Mouse (Mus musculus): ENCODE data around the gene Slc38a10.

Slc38a10 gene

DNA sequence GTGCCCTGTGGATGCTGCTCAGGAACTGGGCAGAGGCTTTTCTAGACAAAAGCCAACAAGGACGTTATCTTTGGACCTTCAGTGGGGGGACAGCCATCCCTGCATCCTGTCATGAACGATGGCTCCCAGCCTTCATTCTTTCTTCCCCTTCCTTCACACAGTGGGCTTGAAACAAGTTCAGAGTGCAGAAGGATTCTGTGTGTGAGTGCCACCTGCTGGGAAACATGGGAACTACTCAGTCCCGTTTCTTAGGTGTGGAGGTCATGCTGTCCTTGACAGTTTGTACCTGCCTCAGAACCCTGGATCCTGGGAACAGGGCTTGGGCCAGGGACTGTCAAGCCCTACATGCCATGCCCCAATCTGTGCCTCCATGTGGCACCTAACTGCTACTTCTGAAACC lies 50.1 kb downstream of the Slc38a10 start:
- no peak for DNase-seq (ENCODE audit: low read depth, low spot score)

DNA sequence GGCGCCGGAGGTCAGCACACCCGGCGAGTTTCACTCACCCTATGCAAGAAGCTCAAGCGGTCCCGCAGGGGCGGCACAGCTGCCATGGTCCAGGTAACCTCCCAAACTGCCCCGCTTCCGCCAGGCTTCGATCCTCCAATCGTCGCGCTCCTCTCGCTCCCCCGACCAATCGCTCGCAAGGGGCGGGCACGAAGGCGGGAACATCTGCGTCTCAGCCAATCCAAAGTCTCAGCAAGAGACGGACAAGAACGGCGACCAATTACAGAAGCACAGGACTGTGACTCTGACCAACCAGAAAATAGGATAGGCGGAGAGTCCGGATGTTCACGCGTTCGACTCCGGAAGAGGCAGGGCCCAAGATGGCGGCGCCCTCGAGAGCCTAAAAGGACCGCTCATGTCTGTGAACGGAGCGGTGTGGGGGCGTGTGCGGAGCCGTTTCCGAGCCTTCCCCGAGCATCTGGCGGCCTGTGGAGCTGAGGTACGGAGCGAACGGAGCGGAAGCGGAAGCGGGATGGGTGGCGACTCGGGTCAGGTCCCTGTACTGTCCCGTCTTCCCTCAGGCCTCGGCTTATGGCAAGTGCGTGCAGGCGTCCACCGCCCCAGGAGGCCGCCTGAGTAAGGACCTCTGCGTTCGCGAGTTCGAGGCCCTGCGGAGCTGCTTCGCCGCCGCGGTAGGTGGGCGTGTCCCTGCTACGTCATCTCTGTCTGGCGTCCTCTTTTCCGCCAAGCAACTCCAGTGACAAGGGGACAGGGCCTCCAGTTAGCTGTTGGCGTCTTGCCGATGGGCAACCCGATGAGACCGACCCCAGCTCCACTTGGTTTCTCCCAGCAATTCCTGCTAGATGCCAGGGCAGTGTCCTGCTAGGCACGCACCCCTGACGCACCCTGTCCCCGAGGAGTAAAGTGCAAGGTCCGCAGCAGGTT lies 52.3 kb downstream of the Slc38a10 start, which contains the start of the genes Tepsin and Ndufaf8:
Tepsin (minus strand) TSS at position 144 of the 924 bp plus-strand sequence.
Ndufaf8 (plus strand) TSS at position 341 of the 924 bp plus-strand sequence.
- DNase-seq (ENCODE audit: low read depth, low spot score), result peak; percentile 97

DNA sequence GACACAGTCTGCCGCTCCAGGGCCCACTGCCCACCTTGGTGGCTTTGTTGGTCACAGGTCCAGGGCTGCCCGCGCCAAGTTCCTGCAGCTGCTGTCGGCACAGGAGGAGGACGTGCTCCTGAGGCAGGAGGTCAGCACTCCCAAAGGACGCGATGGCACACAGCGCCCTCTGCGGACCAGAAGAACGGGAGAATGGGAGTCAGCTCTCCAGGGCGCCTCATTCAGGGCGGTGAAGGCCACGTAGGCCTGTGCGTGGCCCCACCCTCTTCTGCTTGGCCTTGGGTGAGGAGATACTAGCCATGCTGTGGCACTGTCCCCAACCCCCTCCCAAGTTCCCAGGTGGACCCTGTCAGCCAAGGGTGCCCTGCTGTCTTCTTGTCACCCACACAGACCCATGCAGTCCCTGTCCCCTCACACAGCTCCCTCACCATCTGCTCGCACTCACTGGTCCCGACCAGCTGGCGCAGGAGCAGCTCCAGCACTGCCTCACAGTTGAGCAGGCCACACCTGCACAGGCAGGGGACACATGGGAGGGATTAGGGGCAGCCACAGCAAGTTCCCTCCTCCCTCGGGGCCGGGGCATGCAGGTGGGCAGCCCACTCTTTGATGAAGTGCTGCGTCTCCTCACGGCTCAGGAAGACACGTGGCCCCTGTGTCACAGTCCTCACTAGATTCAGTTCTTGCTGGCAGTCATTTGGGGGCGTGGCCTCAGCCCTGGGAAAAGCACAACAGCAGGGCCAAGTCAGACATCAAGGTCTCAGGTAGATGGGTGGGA lies 58.1 kb downstream of the Slc38a10 start:
- DNase-seq (ENCODE audit: low read depth, low spot score), result no peak

DNA sequence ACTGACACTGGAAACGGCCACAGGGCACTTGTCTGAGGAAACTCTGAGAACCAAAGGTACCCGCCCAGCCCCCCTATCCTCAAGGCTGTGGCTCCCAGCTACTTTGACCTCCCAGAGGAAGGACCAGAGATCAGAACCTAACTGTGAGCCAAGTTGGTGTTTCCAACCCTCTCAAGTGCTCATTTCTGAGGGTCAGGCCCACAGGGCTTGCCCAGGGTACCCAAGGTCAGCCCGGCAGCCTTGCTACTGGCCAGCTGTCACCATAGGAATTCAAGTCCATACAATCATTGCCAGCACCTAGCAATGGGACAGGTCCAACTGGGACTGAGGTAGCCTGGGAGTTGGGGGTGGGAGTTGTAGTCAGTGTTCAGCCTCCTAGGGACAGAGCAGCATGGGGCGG lies 60.5 kb downstream of the Slc38a10 start:
- no peak for DNase-seq (ENCODE audit: low read depth, low spot score)

DNA sequence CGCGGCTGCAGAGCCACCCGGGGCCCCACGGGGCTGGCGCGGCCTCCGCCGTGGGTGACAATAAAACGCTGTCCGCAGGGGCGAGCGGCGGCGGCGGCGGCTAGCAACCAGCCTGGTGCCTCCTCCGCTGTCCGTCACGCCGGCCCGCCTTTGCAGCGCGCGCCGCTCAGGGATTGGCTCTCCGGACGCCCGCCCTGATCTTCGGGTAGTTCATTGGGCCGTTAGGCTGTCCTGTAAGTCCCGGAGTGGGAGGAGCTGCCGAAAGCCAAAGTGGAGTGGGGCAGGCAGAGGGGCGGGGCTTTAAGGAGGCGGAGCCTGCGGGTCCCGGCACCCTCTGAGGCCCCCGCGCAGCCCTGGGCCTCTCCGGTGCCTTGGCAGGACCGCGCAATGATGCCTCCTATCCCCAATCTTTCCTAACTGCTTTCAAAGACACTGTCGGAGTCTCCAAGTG lies 64.4 kb downstream of the Slc38a10 start, which contains the start of gene Cep131:
Cep131 (minus strand) TSS at position 126 of the 451 bp plus-strand sequence.
- DNase-seq (ENCODE audit: low read depth, low spot score), result peak; percentile 89

DNA sequence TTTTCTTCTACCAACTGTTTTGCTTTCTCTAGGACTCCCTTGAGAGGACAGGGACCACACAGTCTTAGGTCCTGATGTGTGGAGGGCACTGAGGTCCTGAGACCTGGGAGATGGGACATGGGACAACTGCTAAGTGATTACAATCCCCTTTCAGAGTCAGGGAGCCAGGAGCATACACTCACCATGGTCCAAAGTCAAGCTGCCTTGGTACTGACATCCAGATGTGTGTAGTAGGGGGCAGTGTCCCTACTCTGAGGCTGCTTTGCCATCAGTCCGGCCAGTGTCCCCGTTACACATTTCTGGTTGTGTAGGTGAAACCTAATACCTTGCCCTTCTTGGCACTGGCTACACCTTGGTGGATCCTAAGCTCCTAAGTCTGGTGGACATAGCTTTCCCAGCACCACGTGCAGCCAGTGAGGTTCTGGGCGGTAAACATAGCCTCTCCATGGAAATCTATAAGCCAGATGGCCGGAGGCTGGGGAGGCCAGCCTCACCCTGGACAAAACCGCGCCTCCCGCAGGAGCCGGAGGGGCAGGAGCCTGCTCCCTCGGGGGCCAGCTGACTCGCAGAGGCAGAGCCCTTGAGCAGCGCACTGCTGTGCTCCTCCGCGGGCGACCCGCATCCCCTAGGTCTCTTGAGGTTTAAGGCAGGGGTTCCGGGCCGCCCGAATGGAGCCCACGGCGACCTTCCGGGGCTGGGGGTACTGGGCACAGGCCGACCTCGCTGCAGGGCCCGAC lies 65.1 kb downstream of the Slc38a10 start:
- DNase-seq (ENCODE audit: low read depth, low spot score), result no peak

DNA sequence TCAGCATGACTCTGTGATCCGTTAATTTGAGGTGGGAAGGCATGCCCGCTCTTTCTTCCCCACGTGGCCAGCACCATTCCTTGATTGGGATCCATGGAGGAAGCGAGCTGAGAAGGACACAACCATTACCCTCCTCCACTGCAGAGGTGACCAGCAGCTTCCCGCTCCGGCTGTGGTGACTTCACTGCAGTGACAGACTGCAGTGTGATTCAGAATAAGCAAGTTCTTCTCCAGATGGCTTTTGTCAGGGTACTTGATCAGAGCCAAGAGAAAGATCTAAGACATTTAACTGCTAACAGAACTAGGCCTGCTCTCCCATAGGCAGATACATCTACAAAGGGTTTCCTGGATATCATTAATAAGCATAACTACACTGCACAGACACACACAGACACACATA lies 70.9 kb downstream of the Slc38a10 start:
- DNase-seq (ENCODE audit: low read depth, low spot score), result no peak

DNA sequence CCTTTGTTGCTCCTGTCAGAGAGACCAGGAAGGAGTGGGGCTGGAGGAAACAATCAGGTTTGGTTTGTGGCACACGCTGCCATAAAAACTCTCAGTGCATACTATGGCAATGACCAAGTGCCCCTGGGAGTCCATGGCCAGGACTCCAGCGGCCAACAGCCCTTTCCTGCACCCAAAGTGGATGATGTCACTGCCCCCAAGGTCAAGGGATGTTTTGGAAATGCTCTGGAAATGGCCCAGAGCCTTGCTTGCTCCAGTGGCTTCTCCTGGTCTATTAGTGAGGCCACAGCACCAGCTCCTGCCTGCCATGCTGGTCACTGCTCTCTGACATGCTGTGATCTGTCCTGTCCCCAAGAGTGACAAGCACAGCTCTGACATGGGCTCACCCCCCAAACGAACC lies 75.0 kb downstream of the Slc38a10 start:
- DNase-seq (ENCODE audit: low read depth, low spot score), result no peak

DNA sequence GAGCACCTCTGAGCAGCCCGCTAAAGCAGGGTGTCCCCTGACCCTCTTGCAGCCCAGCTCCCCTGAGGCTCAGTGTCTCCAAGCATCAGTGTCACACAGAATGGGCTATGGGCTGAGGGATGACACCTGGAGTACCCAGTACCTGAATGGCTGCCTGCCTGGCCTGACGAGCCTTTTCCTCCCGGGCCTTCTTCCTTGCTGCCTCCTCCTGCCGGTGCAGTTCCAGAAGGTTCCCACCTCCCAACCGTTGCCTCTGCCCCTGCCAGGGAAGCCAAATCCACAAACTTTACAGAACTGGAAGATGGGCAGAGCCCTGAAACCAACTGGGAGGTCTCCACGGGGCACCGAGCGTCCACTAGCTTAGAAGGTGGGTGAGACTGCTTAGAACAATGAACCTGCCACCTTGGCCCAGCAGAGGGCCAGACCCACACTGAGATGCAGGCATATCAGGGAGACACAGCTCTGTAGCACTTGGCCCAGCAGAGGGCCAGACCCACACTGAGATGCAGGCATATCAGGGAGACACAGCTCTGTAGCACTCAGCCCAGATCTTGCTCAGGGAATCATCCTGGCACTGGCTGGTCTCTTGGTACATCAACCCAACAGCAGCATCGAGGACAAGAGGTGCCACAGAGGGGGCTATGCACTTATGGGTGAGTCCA lies 78.0 kb downstream of the Slc38a10 start:
- DNase-seq (ENCODE audit: low read depth, low spot score), result no peak

DNA sequence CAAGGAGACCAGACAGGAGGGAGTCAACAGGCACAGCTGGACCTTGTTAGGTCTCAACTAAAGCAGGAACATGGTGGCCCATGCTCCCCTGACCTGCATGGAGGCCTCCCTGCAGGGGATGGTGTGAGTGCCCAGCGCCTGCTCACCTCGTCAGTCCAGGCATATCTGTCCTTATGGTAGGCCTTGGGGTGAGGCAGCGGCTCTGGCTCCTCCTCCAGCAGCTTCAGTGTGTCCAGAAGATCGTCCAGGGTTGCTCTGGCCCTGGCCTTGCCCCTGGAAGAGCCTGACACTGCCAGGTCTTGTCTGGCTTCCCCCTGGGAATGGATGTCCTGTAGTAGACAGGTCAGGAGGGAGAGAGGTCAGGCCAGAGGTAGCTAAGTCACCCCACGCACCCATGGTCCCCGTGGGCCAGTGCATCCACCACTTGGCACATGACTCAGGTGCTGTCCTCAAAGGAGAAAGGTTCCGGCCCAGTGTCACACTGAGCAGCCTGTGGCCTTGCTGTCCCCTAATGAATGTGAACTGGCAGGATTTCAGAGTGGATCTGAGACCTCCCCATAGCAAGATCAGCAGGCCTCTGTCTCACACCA lies 79.3 kb downstream of the Slc38a10 start:
- DNase-seq (ENCODE audit: low read depth, low spot score), result no peak

DNA sequence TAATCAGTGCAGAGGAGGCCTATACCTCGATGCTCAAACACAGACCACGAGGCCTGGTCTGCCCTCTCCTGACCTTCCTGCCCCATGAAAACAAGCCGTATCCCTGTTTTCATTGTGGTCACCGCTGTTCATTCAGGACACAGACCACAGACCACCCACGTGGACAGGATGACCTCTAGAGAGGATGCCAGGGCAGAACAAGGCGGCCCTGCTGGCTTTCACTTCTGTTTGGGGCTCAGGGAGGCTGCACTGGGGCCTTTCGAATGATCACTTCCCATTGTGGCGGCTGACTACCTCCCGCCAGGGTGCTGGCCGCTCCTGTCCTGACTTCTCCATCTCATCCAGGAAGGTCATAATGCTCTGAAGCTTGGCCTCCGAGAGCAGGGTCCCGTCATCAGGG lies 80.1 kb downstream of the Slc38a10 start:
- DNase-seq (ENCODE audit: low read depth, low spot score), result no peak

DNA sequence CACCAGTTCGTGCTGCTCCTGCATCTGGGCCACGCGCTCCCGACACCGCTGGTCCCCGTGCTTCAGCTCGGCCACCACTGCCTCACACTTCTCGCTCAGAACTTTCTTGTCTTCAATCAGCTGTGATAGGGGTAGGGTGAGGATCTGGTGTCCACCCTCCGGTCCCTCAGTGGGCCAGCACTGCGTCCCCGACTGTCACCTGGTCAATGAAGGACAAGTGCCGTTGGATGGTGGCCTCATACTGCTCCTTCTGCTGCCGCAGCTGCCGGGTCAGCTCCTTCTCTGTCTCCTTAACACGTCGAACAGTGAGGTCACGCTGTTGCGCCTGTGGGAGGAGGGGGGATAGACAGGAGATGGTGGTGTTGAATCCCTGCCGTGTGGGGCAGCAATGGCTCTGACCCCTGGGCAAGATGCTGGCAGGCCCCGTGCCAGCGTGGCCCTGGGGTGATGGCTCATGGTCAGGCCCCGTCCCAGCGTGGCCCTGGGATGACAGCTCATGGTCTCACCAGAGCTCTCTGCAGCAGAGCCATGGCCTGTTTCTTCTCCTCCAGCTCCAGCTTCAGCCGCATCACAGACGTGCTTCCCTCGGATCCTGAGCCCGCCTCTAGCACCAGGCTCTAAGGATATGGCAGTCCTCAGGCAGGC lies 80.7 kb downstream of the Slc38a10 start:
- no peak for DNase-seq (ENCODE audit: low read depth, low spot score)

DNA sequence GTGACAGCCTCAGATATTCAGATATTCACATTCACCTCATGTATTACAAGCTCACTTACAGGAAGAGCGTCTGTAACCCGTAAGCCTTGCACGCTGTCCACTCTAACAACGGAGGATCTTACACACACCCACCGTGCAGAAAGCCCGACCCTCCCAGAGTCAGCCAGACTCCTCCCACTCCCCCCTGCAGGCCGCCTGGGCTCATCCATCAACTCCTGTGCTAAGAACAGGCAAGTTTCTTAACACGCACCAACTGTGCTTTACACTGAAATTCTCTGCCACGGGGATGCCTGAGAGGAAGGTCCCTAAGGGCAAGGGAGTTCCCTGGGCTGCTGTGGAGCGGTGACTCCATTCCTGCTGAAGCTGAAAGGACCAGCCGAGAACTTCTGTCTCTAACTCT lies 81.9 kb downstream of the Slc38a10 start:
- DNase-seq (ENCODE audit: low read depth, low spot score), result no peak

DNA sequence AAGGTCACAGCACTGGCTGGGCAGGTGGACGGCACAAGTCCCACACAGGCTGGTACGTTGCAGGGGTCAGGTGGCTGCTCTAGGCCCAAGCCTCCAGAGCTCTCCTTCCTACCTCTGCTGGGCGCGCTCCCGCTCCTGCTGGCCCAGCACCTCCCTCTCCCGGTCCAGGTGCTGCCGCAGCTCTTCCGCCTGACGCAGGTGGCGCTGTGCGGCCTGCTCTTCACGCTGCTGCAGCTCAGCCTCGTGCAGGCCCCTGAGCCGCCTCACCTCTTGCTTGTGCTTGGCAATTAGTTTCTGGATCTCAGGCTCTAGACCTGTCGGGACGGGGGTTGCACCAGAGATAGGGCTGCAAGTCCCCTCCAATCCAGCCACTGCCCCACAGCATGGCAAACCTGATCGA lies 83.3 kb downstream of the Slc38a10 start:
- DNase-seq (ENCODE audit: low read depth, low spot score), result no peak

DNA sequence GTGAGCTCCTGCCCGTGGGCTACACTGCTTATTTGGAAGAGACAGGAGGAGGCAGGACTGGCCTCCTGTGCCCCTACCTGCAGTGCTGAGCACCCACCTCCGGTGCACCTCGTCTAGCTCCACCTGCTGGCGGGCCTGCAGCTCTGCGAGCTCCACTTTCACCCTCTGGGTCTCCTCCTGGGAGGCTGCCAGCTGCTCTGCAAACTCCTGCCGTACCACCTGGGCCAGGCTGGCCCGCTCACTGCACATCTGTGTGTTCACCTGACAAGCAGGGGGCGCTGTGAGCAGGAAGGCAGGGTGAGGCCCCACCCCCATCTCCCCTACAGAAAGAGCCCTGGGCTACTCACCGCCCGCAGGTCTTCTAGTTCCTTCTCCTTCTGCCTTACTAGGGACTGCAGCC lies 85.9 kb downstream of the Slc38a10 start:
- DNase-seq (ENCODE audit: low read depth, low spot score), result no peak

DNA sequence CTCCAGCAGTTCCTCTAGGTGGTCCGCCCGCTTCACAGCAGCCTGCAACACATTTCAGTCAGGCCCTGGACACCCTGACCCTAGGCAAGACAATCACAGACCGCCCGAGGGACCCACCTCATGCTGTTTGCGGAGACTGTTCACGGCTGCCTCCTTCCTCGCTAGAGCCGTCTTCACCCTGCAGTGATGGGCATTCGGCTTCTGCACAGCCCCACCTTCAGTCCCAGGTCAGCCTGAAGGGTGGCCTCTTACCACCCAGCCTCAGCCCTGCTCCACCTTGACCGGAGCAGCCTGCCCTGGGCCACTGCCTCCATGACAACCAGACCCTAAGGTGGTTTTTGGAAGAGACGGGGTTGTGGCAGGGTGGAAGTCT lies 86.5 kb downstream of the Slc38a10 start:
- no peak for DNase-seq (ENCODE audit: low read depth, low spot score)

DNA sequence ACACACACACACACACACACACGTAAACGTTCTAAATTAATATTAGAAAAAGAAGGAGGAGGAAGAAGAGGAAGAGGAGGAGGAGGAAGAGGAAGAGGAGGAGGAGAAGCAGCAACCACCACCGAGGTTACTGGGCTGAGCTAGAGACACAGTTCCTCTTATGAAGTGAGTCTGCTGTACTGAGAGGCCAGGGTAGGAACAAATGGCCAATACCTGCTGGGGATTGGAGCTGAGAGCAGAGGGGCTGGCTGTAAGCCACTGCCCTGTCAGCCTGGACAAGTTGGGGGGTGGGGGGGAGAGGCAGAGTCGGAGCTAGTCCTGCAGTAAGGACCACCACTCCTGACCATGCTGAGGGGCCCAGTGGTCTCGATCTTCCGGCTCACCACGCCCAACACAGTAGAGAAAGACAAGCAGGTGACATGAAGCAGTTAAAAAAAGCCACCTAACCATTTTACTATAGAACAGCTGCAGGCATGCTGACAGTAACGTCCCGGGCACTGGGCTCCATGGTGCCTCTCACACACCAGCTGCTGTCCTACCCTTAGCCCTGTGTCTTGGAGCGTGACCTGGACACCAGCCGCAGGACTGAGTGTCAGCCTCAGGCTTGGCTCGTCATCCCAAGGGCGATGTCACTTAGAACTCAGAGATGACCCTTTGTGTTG lies 87.0 kb downstream of the Slc38a10 start:
- no peak for DNase-seq (ENCODE audit: low read depth, low spot score)

DNA sequence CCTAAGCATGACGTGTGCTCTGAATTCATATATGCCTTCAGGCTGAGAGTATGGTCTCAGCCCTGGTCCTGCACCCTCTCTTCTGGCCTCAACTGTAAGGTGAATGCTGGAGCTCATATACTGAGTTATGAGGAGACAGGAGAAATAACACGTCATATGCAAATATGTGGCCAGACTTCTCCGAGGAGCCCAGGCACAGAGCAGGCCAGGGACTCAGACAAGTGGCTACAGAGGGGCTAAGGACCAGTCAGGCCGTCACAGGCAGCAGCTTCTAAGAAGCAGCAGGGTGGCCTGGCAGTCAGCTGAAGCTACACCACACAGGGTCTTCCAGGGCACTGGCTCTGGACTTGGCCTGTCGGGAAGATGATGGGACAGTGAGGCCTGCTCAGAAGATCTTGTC lies 87.8 kb downstream of the Slc38a10 start:
- no peak for DNase-seq (ENCODE audit: low read depth, low spot score)

DNA sequence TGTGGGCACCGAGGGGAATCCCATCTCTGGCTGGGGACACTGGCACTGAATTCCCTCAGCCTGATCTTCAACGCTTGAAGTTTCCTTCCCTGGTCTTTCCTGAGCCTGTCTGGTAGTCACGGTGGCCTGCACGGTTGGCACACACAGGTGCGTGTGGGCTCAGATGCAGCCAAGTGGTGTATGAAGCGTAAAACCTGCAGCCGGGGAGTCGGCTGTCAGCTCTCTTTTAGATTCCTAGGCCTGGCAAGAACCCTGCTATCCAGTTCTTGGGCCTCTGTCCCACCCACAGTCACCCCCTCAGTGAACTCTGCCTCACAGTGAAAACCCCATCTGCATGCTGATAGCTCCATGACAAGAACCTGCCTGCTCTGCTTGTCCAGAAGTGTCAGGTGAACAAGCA lies 90.5 kb downstream of the Slc38a10 start:
- no peak for DNase-seq (ENCODE audit: low read depth, low spot score)
